ENCODE assay signal across 25 mouse cellular contexts in genomic region chr4:56264626-56265025, GRCm38 (mm10).
DNase-seq lines count a peak whose midpoint lies in the region; ATAC-seq and TF ChIP-seq lines count a peak whose summit lies in the region.
"Had no signal": no experiment of that assay in that cellular context is flagged by ENCODE, and none has a peak within 500 bp of the region (broad histone marks: within the 10 kb centered on the region; RNA-seq: fewer than 3 reads in every experiment).

No protein-coding gene starts in this region.

- no peak overlapping the region for H3K4me2 ChIP-seq in kidney, postnatal 0 days (ENCODE audit: low read length)
- H3K4me2 ChIP-seq: limb, embryonic 12.5 days; liver, embryonic 15.5 days; neural tube, embryonic 15.5 days; stomach, embryonic 15.5 days had no signal

- no peaks in the 10 kb centered on the region for H3K27me3 ChIP-seq in kidney, postnatal 0 days (ENCODE audit: insufficient read depth, low read length)
- H3K27me3 ChIP-seq in hindbrain, embryonic 10.5 days (ENCODE audit: insufficient read depth, poor library complexity, severe bottlenecking): no peaks in the 10 kb centered on the region
- H3K27me3 ChIP-seq: limb, embryonic 12.5 days; liver, embryonic 15.5 days; neural tube, embryonic 15.5 days; stomach, embryonic 15.5 days had no signal

- no peaks in the 10 kb centered on the region for H3K36me3 ChIP-seq in kidney, postnatal 0 days (ENCODE audit: insufficient read depth, low read length)
- H3K36me3 ChIP-seq in hindbrain, embryonic 10.5 days: no peaks in the 10 kb centered on the region
- H3K36me3 ChIP-seq: limb, embryonic 12.5 days; liver, embryonic 15.5 days; midbrain, embryonic 10.5 days; neural tube, embryonic 15.5 days; stomach, embryonic 15.5 days had no signal

- no peak overlapping the region for H3K9ac ChIP-seq in kidney, postnatal 0 days (ENCODE audit: low read depth, low read length)
- H3K9ac ChIP-seq: limb, embryonic 12.5 days; liver, embryonic 15.5 days; neural tube, embryonic 15.5 days; stomach, embryonic 15.5 days had no signal

- H3K9me3 ChIP-seq in kidney, postnatal 0 days (replicated peaks; ENCODE audit: low read length): no peaks in the 10 kb centered on the region
- H3K9me3 ChIP-seq in hindbrain, embryonic 10.5 days: no peaks in the 10 kb centered on the region
- H3K9me3 ChIP-seq: limb, embryonic 12.5 days; liver, embryonic 15.5 days; midbrain, embryonic 10.5 days; neural tube, embryonic 15.5 days; stomach, embryonic 15.5 days had no signal

- DNase-seq in heart, adult 18-20 months: peak; percentile 8 to 26
- no peak for DNase-seq in heart, adult 9 months (ENCODE audit: low spot score in 2 of 2)
- peak; percentile 46 for DNase-seq in kidney, postnatal 0 days (ENCODE audit: low spot score)
- DNase-seq in kidney, adult 9 months: no peak
- peak; percentile 29 for DNase-seq in adipocyte (ENCODE audit: low spot score)
- peak; percentile 10 for DNase-seq in gastrocnemius, postnatal 25 days
- no peak for DNase-seq in thymus, postnatal 14 days
- no peak for DNase-seq in hindbrain, embryonic 10.5 days (ENCODE audit: low spot score)
- DNase-seq: adrenal gland, postnatal 36 days; cerebellum, adult 9-10 months; kidney, postnatal 25 days; layer of hippocampus, postnatal 36 days; right cerebral cortex, postnatal 4 days; thymus, postnatal 36 days had no signal

- no peaks in the 10 kb centered on the region for H3K4me1 ChIP-seq in kidney, postnatal 0 days (replicated peaks; ENCODE audit: insufficient read depth, low read length)
- H3K4me1 ChIP-seq in hindbrain, embryonic 10.5 days (replicated peaks): no peaks in the 10 kb centered on the region
- H3K4me1 ChIP-seq: liver, embryonic 15.5 days; midbrain, embryonic 10.5 days; neural tube, embryonic 15.5 days; stomach, embryonic 15.5 days had no signal

- no peak overlapping the region for H3K4me3 ChIP-seq in kidney, postnatal 0 days (replicated peaks; ENCODE audit: low read depth, low read length)
- no peak overlapping the region for H3K4me3 ChIP-seq in hindbrain, embryonic 10.5 days
- H3K4me3 ChIP-seq: limb, embryonic 12.5 days; liver, embryonic 15.5 days; midbrain, embryonic 10.5 days; neural tube, embryonic 15.5 days; stomach, embryonic 15.5 days had no signal

- no peak for ATAC-seq in kidney, postnatal 0 days (replicated peaks; ENCODE audit: low FRiP score, low read depth)
- ATAC-seq: CD4-positive, CD25-positive, alpha-beta regulatory T cell, adult 4 months; forebrain, embryonic 14.5 days; hindbrain, embryonic 16.5 days; intestine, embryonic 16.5 days; midbrain, embryonic 16.5 days had no signal

- 42% methylated on average over 4 of the region's 4 CpGs for WGBS in kidney, postnatal 0 days
- WGBS in hindbrain, embryonic 10.5 days: 91% methylated on average over 4 of the region's 4 CpGs

- TF ChIP-seq CTCF in kidney, postnatal 0 days (IDR thresholded peaks at IDR 0.05; ENCODE audit: low read depth): no peak

- no peak overlapping the region for H3K27ac ChIP-seq in kidney, postnatal 0 days
- no peak overlapping the region for H3K27ac ChIP-seq in hindbrain, embryonic 10.5 days
- H3K27ac ChIP-seq: limb, embryonic 12.5 days; liver, embryonic 15.5 days; macrophage; midbrain, embryonic 10.5 days; neural tube, embryonic 15.5 days; stomach, embryonic 15.5 days had no signal

Comparison
In these comparisons a context has a peak if more than half of its experiments do, and no peak if none do; other contexts are left out.
1. DNase-seq: peak in heart, adult 18-20 months (2 of 2), kidney, postnatal 0 days (single experiment), adipocyte (single experiment) and gastrocnemius, postnatal 25 days (single experiment); none in heart, adult 9 months (0 of 2), kidney, adult 9 months (single experiment), thymus, postnatal 14 days (single experiment) and hindbrain, embryonic 10.5 days (single experiment).